Mouse (Mus musculus) olfactory bulb, adult 2 months (tissue): ENCODE data around the gene Bcr.

Experiments used
- CTCF ChIP-seq: fragments of 200-500 bp; IDR thresholded peaks from 2 replicates; pipeline ENCODE4 v1.5.1; 2012; ENCODE audit warnings: low read depth, mild to moderate bottlenecking, low read length, moderate library complexity; ENCODE audit not compliant: insufficient read depth
- POLR2A ChIP-seq: fragments of 200-500 bp; IDR thresholded peaks from 2 replicates; pipeline ENCODE4 v1.6.1; 2012; ENCODE audit warnings: mild to moderate bottlenecking, low read depth, low read length, moderate library complexity; ENCODE audit not compliant: insufficient read depth

- TF ChIP-seq CTCF (no peak), POLR2A (no peak)
These were observed 46.6 kb downstream of the Bcr start for GRCm38 (mm10) chr10:75106940-75107381.
